Mouse (Mus musculus) adrenal gland, adult 2 months (tissue): Measurements from ENCODE around the gene Fcgbp. TPM values are rescaled to one million over a fixed set of nuclear protein-coding genes. Genes with fewer than 3 reads are reported as not detected.
A peak's percentile ranks its signal among the peaks of the same experiment; 100 is the strongest.
"Not testable (repeated sequence)": the region's sequence is repeated elsewhere in the genome, so short reads cannot be mapped to it uniquely, and the experiment has no call there.

Experiments
- DNase-seq: peaks from one replicate; pipeline ENCODE4 v3.0.0; 2021
- polyA plus RNA-seq: library from polyadenylated mRNA; depleted of rRNA; stranded (reverse); fragments of >200 nt; gene quantifications from 2 replicates; pipeline ENCODE4 v1.2.3, GENCODE M21; 2012; rRNA removed
- total RNA-seq, 2 experiments: library from RNA; stranded (reverse); gene quantifications; 2 replicates each; pipeline ENCODE4 v1.2.3; 2021

Fcgbp gene
- total and polyA plus RNA-seq, 3 experiments, result 0.04 TPM; not detected in 2

GRCm38 (mm10) chr7:28149841-28150240 is 78.8 kb downstream of the Fcgbp start:
- DNase-seq, result no peak

GRCm38 (mm10) chr7:28151584-28152221 is 80.7 kb downstream of the Fcgbp start:
- DNase-seq, result peak; percentile 41

- not testable (repeated sequence) for DNase-seq
Measured at GRCm38 (mm10) chr7:28153595-28153994, 82.6 kb downstream of the Fcgbp start.

- DNase-seq, result no peak
Measured at GRCm38 (mm10) chr7:28159292-28159691, 88.3 kb downstream of the Fcgbp start.

- no peak for DNase-seq
Measured at GRCm38 (mm10) chr7:28159893-28160292, 88.9 kb downstream of the Fcgbp start.

- DNase-seq, result no peak
Measured at GRCm38 (mm10) chr7:28161163-28161749, 90.2 kb downstream of the Fcgbp start.

- DNase-seq, result no peak
Measured at GRCm38 (mm10) chr7:28165406-28165805, 94.4 kb downstream of the Fcgbp start.

- DNase-seq, result peak; percentile 85
Measured at GRCm38 (mm10) chr7:28168320-28169115, 97.5 kb downstream of the Fcgbp start.

GRCm38 (mm10) chr7:28169489-28170422 is 98.7 kb downstream of the Fcgbp start, which contains the start of gene Fbl:
Fbl (plus strand) TSS chr7:28169710.
- peak; percentile 93 for DNase-seq

Other genes with a start within 250 kb of the Fcgbp start
- 1 to 10 TPM; 3.1 to 3.8 TPM for gene Zfp59, start 232.6 kb upstream of the Fcgbp start, total RNA-seq
- gene Zfp59, start 232.6 kb upstream of the Fcgbp start, polyA plus RNA-seq, result 0.15 and 0.22 TPM in 2 replicates
- gene Zfp607a, start 213.7 kb upstream of the Fcgbp start, total RNA-seq, result 1 to 10 TPM; 4.1 to 4.2 TPM
- 0.12 and 0.22 TPM in 2 replicates for gene Zfp607a, start 213.7 kb upstream of the Fcgbp start, polyA plus RNA-seq
- 10 to 100 TPM; 10.9 to 11.4 TPM for gene Zfp974, start 141.8 kb upstream of the Fcgbp start, total RNA-seq
- gene Zfp974, start 141.8 kb upstream of the Fcgbp start, polyA plus RNA-seq, result 0.39 and 0.67 TPM in 2 replicates
- gene Zfp780b, start 92.1 kb upstream of the Fcgbp start, total RNA-seq, result 1 to 10 TPM; 9.4 to 9.5 TPM
- gene Zfp780b, start 92.1 kb upstream of the Fcgbp start, polyA plus RNA-seq, result 0.36 and 0.55 TPM in 2 replicates
- gene Zfp850, start 57.1 kb upstream of the Fcgbp start, total RNA-seq, result 1 to 10 TPM; 1.7 to 2.7 TPM
- gene Zfp850, start 57.1 kb upstream of the Fcgbp start, polyA plus RNA-seq, result 0.15 and 0.22 TPM in 2 replicates
- 100 to 1,000 TPM; 174 to 178 TPM for gene Psmc4, start 21.1 kb upstream of the Fcgbp start, total RNA-seq
- gene Psmc4, start 21.1 kb upstream of the Fcgbp start, polyA plus RNA-seq, result 89.5 and 89.9 TPM in 2 replicates
- not detected for gene 9530053A07Rik, start 58.2 kb downstream of the Fcgbp start, total RNA-seq
- gene 9530053A07Rik, start 58.2 kb downstream of the Fcgbp start, polyA plus RNA-seq, result 0.01 TPM in 1 of 2 replicates, not detected in the other
- gene Fbl, start 98.5 kb downstream of the Fcgbp start, total RNA-seq, result 100 to 1,000 TPM in 1 of 2 experiments, 10 to 100 TPM in 1; 99.5 to 104 TPM
- gene Fbl, start 98.5 kb downstream of the Fcgbp start, polyA plus RNA-seq, result 27.2 and 34.7 TPM in 2 replicates
- 10 to 100 TPM; 25.5 to 33.4 TPM for gene Dyrk1b, start 108.2 kb downstream of the Fcgbp start, total RNA-seq
- gene Dyrk1b, start 108.2 kb downstream of the Fcgbp start, polyA plus RNA-seq, result 104 and 107 TPM in 2 replicates
- gene Eid2, start 196.6 kb downstream of the Fcgbp start, total RNA-seq, result 10 to 100 TPM; 23.4 to 24.4 TPM
- 30.4 and 36.8 TPM in 2 replicates for gene Eid2, start 196.6 kb downstream of the Fcgbp start, polyA plus RNA-seq
- 10 to 100 TPM in 1 of 2 experiments, 1 to 10 TPM in 1; 9.1 to 17.6 TPM for gene Eid2b, start 206.5 kb downstream of the Fcgbp start, total RNA-seq
- 44.8 and 49.6 TPM in 2 replicates for gene Eid2b, start 206.5 kb downstream of the Fcgbp start, polyA plus RNA-seq
- not detected for gene Selenov, start 219.9 kb downstream of the Fcgbp start, total RNA-seq
- 0.19 TPM in 1 of 2 replicates, not detected in the other for gene Selenov, start 219.9 kb downstream of the Fcgbp start, polyA plus RNA-seq
- under 1 TPM in 1 of 2 experiments, not detected in 1; 0.10 TPM for gene Dll3, start 231.0 kb downstream of the Fcgbp start, total RNA-seq
- gene Dll3, start 231.0 kb downstream of the Fcgbp start, polyA plus RNA-seq, result 0.16 and 0.29 TPM in 2 replicates
- 10 to 100 TPM; 66.6 to 99.9 TPM for gene Timm50, start 240.8 kb downstream of the Fcgbp start, total RNA-seq
- gene Timm50, start 240.8 kb downstream of the Fcgbp start, polyA plus RNA-seq, result 90.5 and 101 TPM in 2 replicates